Mouse (Mus musculus) midbrain, embryonic 14.5 days (tissue): ENCODE data around the gene Ccdc170. TPM values are rescaled to one million over a fixed set of nuclear protein-coding genes. Genes with fewer than 3 reads are reported as not detected.

Experiments
- ATAC-seq: fragments of 200-750 bp; cut with Nextera tagmentation; 2 replicates; pipeline ENCODE4 v1.8.0; 2017; ENCODE audit warnings: moderate number of reproducible peaks, moderate library complexity; ENCODE audit not compliant: low FRiP score, low TSS enrichment
- DNase-seq: peaks from one replicate; pipeline ENCODE4 v3.0.0-alpha.2; 2015
- H3K27ac ChIP-seq: fragments of 300-500 bp; sonication (generic); replicated peaks from 2 replicates; pipeline ENCODE4 v1.5.1; 2014; ENCODE audit warnings: mild to moderate bottlenecking, low read depth, low read length, moderate library complexity
- H3K27me3 ChIP-seq: fragments of 300-500 bp; sonication (generic); 2 replicates; pipeline ENCODE4 v1.6.1; 2014; ENCODE audit warnings: low read length, control low read depth, mixed read lengths; ENCODE audit not compliant: control insufficient read depth, insufficient read depth
- H3K36me3 ChIP-seq: fragments of 300-500 bp; sonication (generic); 2 replicates; pipeline ENCODE4 v1.6.1; 2014; ENCODE audit warnings: low read length, control low read depth; ENCODE audit not compliant: control insufficient read depth, insufficient read depth
- H3K4me1 ChIP-seq: fragments of 300-500 bp; sonication (generic); 2 replicates; pipeline ENCODE4 v1.6.1; 2014; ENCODE audit warnings: mild to moderate bottlenecking, antibody characterized with exemption, low read length, control low read depth; ENCODE audit not compliant: control insufficient read depth, insufficient read depth
- H3K4me2 ChIP-seq: fragments of 300-500 bp; sonication (generic); 2 replicates; pipeline ENCODE4 v1.6.1; 2014; ENCODE audit warnings: mild to moderate bottlenecking, low read length, moderate library complexity
- H3K4me3 ChIP-seq: fragments of 300-500 bp; sonication (generic); replicated peaks from 2 replicates; pipeline ENCODE4 v1.5.1; 2014; ENCODE audit warnings: low read depth, low read length
- H3K9ac ChIP-seq: fragments of 300-500 bp; sonication (generic); replicated peaks from 2 replicates; pipeline ENCODE4 v1.6.1; 2014; ENCODE audit warnings: mild to moderate bottlenecking, low read length, moderate library complexity
- H3K9me3 ChIP-seq: fragments of 300-500 bp; sonication (generic); 2 replicates; pipeline ENCODE4 v1.6.1; 2016; ENCODE audit warnings: low read length, control low read depth, mixed read lengths; ENCODE audit not compliant: control insufficient read depth
- WGBS: fragments of 180-500 bp; shearing (Covaris S2); extraction: QIAGEN DNeasy Blood & Tissue Kit; methylation state at CpG from one replicate; pipeline ENCODE4 v1.1.7; 2014; 5-methylcytosine and 5-hydroxymethylcytosine counted together
- polyA plus RNA-seq: library from polyadenylated mRNA; unstranded; fragments of >200 nt; fragmentation: Nextera tagmentation; extraction: Ambion mirVana; gene quantifications from 2 replicates; pipeline ENCODE4 v1.2.1, GENCODE M21; 2014

Gene Ccdc170
- polyA plus RNA-seq, 1 experiment from 2014 or later: 0.14 TPM

DNA sequence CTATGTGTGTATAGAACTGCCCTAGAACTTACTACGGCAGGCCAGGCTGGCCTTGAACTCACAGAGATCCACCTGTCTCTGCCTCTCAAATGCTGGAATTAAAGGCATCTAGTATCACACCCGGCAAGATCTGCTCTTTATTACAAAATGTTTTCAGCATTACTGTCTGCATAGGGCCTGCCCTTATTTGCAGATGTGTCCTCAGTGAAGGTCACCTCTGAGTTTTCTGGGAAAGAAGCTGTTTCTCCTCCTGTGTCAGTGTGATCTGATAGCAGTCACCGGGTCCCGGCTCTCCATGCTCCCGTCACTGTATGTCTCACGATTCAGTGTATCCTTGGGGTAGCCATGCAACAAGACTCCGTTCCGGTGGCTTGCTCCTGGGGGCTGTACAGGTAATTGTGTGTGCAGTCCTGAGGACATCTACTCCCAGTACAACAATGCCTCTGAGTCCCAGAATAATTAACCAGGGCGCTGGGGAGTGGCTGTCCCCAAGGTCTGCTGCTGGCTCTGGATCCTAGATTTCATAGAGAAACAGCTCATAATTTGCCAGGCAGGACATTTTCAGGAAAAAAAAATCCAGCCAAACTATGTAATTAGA is 48.4 kb downstream of the Ccdc170 start:
- no peaks in the 10 kb centered on the region for H3K4me1 ChIP-seq
- no peaks in the 10 kb centered on the region for H3K9me3 ChIP-seq
- no peak overlapping the region for H3K4me3 ChIP-seq
- H3K27me3 ChIP-seq: no peaks in the 10 kb centered on the region
- ATAC-seq: no peak
- no peaks in the 10 kb centered on the region for H3K36me3 ChIP-seq
- DNase-seq: no peak
- H3K27ac ChIP-seq: no peak overlapping the region
- 81% methylated on average over 9 of the region's 9 CpGs for WGBS
- H3K4me2 ChIP-seq: no peak overlapping the region
- H3K9ac ChIP-seq: no peak overlapping the region

DNA sequence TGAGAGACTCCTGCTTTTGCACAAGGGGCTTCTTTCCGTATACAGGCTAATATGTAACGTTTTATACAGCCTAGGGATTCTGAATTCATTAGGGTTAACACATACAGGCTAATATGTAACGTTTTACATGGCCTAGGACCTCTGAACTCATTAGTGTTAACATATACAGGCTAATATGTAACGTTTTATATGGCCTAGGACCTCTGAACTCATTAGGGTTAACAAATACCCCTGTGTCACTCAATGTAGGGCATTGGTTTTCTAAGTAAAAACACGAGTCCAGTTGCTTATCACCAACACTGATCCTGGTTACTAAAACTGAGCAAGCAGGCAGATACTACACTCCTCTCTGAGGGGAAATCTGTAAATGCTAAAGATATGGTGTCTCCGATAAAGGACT is 49.6 kb downstream of the Ccdc170 start:
- no peaks in the 10 kb centered on the region for H3K4me1 ChIP-seq
- DNase-seq (no peak), ATAC-seq (no peak)
- 75% methylated on average over 6 of the region's 6 CpGs for WGBS
- no peak overlapping the region for H3K27ac ChIP-seq
- no peaks in the 10 kb centered on the region for H3K36me3 ChIP-seq
- no peak overlapping the region for H3K9ac ChIP-seq
- no peaks in the 10 kb centered on the region for H3K27me3 ChIP-seq
- no peaks in the 10 kb centered on the region for H3K9me3 ChIP-seq
- no peak overlapping the region for H3K4me2 ChIP-seq
- no peak overlapping the region for H3K4me3 ChIP-seq

DNA sequence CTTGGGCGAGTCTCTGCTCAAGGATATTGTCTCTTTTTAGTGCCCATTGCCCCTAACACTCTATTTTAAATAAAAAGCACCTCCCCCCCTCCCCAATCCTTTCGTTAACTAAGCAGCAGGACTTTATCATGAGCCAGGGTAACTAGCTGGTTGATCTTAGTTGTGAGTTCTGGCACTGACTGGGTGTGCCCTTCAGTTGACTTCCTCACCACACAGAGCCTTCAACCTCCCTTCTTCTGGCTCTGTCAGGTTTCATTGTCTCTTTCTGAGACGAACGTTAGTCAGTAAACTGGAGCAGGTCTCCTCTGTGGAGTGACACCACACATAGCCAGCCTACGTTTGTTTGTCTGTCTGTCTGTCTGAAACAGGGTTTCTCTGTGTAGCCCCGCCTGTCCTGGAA is 50.4 kb downstream of the Ccdc170 start:
- ATAC-seq: no peak
- Histone ChIP-seq H3K4me2 (no peak overlapping the region), H3K4me3 (no peak overlapping the region), H3K9ac (no peak overlapping the region), H3K27ac (no peak overlapping the region), H3K36me3 (no peaks in the 10 kb centered on the region), H3K27me3 (no peaks in the 10 kb centered on the region), H3K4me1 (no peaks in the 10 kb centered on the region), H3K9me3 (no peaks in the 10 kb centered on the region)
- 81% methylated on average over 6 of the region's 6 CpGs for WGBS
- no peak for DNase-seq

DNA sequence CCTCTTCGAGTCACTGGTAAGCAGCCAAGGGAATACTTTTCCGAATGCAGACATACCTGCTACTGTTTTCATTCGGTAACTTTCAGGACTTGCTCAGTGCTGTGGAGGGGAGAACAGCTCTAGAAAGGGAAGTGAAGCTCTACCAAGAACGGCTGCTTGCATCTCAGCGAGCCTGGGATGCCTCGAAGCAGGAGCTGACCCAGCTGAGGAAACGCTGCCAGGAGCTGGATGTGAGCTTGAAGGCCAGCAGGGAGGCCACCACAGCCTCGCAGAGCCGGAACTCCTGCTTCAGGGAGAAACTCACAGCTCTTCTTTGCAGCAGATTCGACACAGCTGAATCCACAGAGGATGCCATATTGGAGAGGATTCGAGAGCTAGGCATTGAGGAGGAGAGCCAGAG is 51.6 kb downstream of the Ccdc170 start:
- H3K9me3 ChIP-seq: no peaks in the 10 kb centered on the region
- H3K4me3 ChIP-seq: no peak overlapping the region
- no peak overlapping the region for H3K27ac ChIP-seq
- WGBS: 85% methylated on average over 11 of the region's 11 CpGs
- DNase-seq (no peak), ATAC-seq (no peak)
- no peaks in the 10 kb centered on the region for H3K4me1 ChIP-seq
- no peaks in the 10 kb centered on the region for H3K36me3 ChIP-seq
- H3K9ac ChIP-seq: no peak overlapping the region
- no peaks in the 10 kb centered on the region for H3K27me3 ChIP-seq
- H3K4me2 ChIP-seq: no peak overlapping the region

DNA sequence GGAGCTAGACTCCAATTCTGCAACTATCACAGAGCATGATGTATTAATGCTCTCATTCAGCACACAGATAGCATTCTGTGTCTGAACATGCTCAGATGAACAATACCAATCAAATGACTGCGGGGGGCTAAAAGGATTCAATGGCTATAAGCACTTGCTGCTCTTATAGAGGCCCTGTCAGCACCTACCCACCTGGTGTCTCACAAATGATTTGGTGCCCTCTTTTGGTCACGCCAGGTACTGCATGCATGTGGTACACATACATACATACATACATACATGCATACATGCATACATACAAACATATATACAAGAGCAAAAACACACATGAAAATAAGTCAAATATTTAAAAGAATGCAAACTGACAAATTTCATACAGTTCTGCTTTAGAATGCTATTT is 63.2 kb downstream of the Ccdc170 start:
- Histone ChIP-seq H3K27me3 (no peaks in the 10 kb centered on the region), H3K9ac (no peak overlapping the region), H3K9me3 (no peaks in the 10 kb centered on the region), H3K4me2 (no peak overlapping the region), H3K4me1 (no peaks in the 10 kb centered on the region), H3K36me3 (no peaks in the 10 kb centered on the region), H3K27ac (no peak overlapping the region), H3K4me3 (no peak overlapping the region)
- no peak for DNase-seq
- ATAC-seq: no peak
- 95% methylated on average over 2 of the region's 2 CpGs for WGBS

DNA sequence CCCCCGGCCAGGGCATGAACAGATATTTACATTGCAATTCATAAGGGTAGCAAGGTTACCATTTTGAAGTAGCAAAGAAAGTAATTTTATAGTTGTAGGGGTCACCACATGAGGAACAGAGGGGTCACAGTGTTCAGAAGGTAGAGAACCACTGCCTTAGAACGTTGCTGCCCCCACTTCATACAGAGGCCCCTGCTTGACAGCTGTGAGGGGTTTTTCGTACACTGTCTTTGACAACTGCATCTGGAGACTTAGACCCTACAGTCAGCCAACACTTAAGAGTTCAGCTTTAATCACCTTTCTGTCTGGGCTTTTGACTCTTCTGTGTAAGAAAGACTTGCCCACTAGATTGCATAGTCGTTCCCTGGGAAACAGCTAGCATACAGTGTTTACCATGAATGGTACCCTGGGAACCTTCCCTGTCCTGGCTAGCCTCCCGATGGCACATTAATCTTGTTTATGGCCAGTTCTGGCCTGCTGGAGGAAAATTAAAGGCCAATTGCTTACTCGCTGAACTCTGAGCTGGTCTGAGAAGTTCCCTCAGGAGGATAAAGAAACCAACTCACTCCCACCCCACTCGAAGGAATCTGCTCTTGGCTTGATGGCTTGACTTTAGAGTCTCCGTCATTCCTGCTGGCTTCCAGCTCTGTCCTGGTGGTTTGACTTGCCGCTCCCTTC is 71.3 kb downstream of the Ccdc170 start:
- no peaks in the 10 kb centered on the region for H3K9me3 ChIP-seq
- no peak overlapping the region for H3K4me2 ChIP-seq
- ATAC-seq: no peak
- H3K27ac ChIP-seq: no peak overlapping the region
- no peaks in the 10 kb centered on the region for H3K36me3 ChIP-seq
- no peak for DNase-seq
- 76% methylated on average over 9 of the region's 9 CpGs for WGBS
- H3K9ac ChIP-seq: no peak overlapping the region
- H3K27me3 ChIP-seq: no peaks in the 10 kb centered on the region
- H3K4me3 ChIP-seq: no peak overlapping the region
- H3K4me1 ChIP-seq: no peaks in the 10 kb centered on the region

DNA sequence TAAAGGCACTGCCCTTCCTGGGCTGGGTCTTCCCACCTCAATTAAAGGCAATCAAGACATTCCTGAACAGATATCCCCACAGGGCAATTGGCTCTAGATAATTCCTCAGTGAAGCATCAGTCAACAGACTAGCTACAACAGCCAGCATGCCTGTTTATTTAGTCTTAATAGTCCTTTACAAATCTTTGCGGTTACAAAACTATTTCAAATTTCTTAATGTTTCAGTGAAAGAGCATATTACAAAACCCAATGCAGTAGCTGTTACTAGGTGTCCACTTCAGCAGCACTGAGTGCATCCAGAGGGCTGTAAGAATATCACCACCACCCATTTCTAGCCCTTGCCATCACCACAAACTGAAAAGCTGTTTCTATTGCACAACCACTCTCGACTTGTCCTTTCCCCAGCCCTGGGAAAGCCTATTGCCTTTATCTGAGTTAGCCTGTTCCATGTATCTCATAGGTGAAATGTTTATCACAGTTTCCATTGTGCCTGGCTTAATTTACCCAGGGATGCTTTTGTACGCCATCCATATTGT is 74.6 kb downstream of the Ccdc170 start:
- no peak for ATAC-seq
- WGBS: 88% methylated on average over 3 of the region's 3 CpGs
- no peak overlapping the region for H3K4me2 ChIP-seq
- no peaks in the 10 kb centered on the region for H3K36me3 ChIP-seq
- H3K27ac ChIP-seq: no peak overlapping the region
- no peaks in the 10 kb centered on the region for H3K27me3 ChIP-seq
- no peak overlapping the region for H3K9ac ChIP-seq
- DNase-seq: no peak
- H3K4me3 ChIP-seq: no peak overlapping the region
- H3K4me1 ChIP-seq: no peaks in the 10 kb centered on the region
- H3K9me3 ChIP-seq: no peaks in the 10 kb centered on the region

DNA sequence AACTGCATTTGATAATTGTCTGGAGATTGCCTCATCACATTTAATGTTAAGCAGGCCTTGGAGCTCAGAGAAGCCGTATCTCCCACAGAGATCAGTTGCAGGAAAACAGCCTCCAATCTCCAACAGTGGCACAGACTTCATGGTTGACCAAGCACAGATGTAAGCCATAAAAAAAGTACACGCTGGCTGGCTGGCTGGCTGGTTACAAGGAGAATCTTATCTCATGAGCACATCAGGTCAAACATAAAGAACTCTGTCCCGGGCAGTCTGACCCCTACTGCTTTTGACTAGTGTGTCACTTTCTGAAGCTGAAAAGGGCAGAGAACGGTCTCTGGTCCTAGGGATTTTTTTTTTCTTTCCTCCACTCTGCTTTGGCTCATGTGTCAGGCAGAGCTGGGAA is 76.8 kb downstream of the Ccdc170 start:
- H3K4me3 ChIP-seq: no peak overlapping the region
- H3K4me1 ChIP-seq: no peaks in the 10 kb centered on the region
- no peak overlapping the region for H3K9ac ChIP-seq
- DNase-seq: no peak
- H3K36me3 ChIP-seq: no peaks in the 10 kb centered on the region
- WGBS: 30% methylated on average over 4 of the region's 4 CpGs
- H3K27me3 ChIP-seq: no peaks in the 10 kb centered on the region
- no peaks in the 10 kb centered on the region for H3K9me3 ChIP-seq
- H3K4me2 ChIP-seq: no peak overlapping the region
- no peak for ATAC-seq
- H3K27ac ChIP-seq: no peak overlapping the region

DNA sequence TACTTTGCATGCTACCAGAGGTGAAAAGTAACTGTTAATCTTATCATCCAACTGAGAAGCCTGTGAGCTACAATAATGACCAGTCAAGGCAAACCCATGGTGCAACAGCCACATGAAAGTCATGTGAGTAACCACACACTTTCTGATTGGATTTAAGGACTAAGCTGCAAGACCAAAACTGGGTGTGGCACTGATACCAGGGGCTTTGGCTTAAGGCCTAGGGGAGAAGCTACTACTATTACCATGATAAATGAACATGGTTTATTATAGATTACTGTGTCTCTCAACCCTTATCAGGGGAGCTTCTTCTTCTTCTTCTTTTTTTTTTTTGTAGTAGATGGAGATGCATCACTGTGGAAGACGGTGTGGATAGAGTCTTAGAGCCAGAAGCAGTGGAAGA is 82.8 kb downstream of the Ccdc170 start:
- Histone ChIP-seq H3K36me3 (no peaks in the 10 kb centered on the region), H3K27me3 (no peaks in the 10 kb centered on the region), H3K9me3 (no peaks in the 10 kb centered on the region), H3K27ac (no peak overlapping the region), H3K4me2 (no peak overlapping the region), H3K4me1 (no peaks in the 10 kb centered on the region), H3K4me3 (no peak overlapping the region), H3K9ac (no peak overlapping the region)
- ATAC-seq (no peak), DNase-seq (no peak)
- WGBS: 96% methylated on average over 1 of the region's 1 CpGs
